Mouse (Mus musculus) forebrain, embryonic 16.5 days (tissue): ENCODE measurements at regions not wholly inside any gene's neighbourhood (a gene's known extent, or its start where the extent isn't known, plus 50 kb on each side); places are given as distances from the start of the nearest gene placed in this dataset.

Experiments
- ATAC-seq: fragments of 200-750 bp; cut with Nextera tagmentation; 2 replicates; pipeline ENCODE4 v1.8.0; 2017; ENCODE audit warnings: mild to moderate bottlenecking, moderate library complexity
- H3K27ac ChIP-seq: fragments of 300-500 bp; sonication (generic); 2 replicates; pipeline ENCODE4 v1.5.1; 2014; ENCODE audit warnings: low read length, control low read depth
- H3K27me3 ChIP-seq: fragments of 300-500 bp; sonication (generic); replicated peaks from 2 replicates; pipeline ENCODE4 v1.6.1; 2014; ENCODE audit warnings: low read length; ENCODE audit not compliant: control insufficient read depth, insufficient read depth
- H3K36me3 ChIP-seq: fragments of 300-500 bp; sonication (generic); 2 replicates; pipeline ENCODE4 v1.6.1; 2014; ENCODE audit not compliant: control insufficient read depth, insufficient read depth
- H3K4me1 ChIP-seq: fragments of 300-500 bp; sonication (generic); replicated peaks from 2 replicates; pipeline ENCODE4 v1.6.1; 2014; ENCODE audit warnings: low read length; ENCODE audit not compliant: control insufficient read depth, insufficient read depth
- H3K4me2 ChIP-seq: fragments of 300-500 bp; sonication (generic); 2 replicates; pipeline ENCODE4 v1.6.1; 2014; ENCODE audit warnings: mild to moderate bottlenecking, low read length, control low read depth
- H3K4me3 ChIP-seq: fragments of 300-500 bp; sonication (generic); replicated peaks from 2 replicates; pipeline ENCODE4 v1.5.1; 2014; ENCODE audit warnings: mild to moderate bottlenecking, low read length, control low read depth
- H3K9ac ChIP-seq: fragments of 300-500 bp; sonication (generic); replicated peaks from 2 replicates; pipeline ENCODE4 v1.6.1; 2014; ENCODE audit warnings: low read depth, low read length, control low read depth
- H3K9me3 ChIP-seq: fragments of 300-500 bp; sonication (generic); 2 replicates; pipeline ENCODE4 v1.6.1; 2016; ENCODE audit warnings: low read length; ENCODE audit not compliant: control insufficient read depth
- whole genome bisulfite sequencing: fragments of 180-500 bp; shearing (Covaris S2); extraction: QIAGEN DNeasy Blood & Tissue Kit; methylation state at CpG from one replicate; pipeline ENCODE4 v1.1.7; 2014; 5-methylcytosine and 5-hydroxymethylcytosine counted together

DNA sequence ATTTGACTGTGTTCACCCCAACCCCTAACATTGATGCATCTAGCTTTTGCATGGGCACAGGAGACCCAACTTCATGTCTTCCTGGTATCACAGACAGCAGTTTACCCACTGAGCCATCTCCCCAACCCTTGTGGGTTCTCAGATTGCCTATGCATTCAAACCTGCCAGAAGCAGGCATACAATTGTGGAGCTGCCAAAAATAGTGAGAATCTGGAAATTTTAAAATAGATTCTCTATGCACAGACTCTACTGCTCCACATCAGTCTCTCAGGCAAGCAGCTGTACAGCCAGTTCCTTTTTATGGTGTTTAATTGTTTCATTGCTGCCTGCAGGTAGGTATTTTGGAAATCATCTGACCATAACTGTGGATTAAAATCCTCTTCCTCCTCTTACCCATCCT, 129.9 kb upstream of the Gls start:
- Histone ChIP-seq H3K27ac (no peak overlapping the region), H3K9ac (no peak overlapping the region), H3K4me3 (no peak overlapping the region), H3K36me3 (no peaks in the 10 kb centered on the region), H3K9me3 (no peaks in the 10 kb centered on the region), H3K4me1 (no peaks in the 10 kb centered on the region), H3K27me3 (no peaks in the 10 kb centered on the region), H3K4me2 (no peak overlapping the region)
- ATAC-seq, result no peak

DNA sequence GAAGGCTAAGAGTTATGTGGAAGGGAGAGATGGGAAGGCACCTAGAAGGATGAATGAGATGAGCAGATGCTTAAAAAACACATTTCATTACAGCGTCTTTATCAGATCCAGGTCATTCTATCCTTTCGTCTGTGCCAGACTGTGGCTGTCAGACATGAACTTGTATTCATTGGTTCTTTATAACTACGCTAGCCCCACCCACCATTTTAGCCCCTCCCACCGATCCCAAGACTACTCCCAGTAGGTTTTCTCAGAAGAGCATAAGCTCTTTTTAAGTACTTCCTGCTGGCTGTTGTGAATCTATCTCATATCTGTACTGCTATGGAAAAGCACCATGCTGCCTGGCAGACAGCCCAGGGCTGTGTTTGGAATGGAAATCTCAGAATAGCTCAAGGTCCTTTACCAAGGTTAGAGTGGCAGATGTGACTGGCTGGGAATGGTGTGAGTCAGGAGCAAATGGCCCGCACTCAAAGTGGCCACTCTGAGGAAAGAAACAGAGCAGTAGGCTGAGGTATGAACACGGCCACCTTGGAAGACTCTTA, 121.1 kb upstream of the Gls start:
- no peaks in the 10 kb centered on the region for H3K36me3 ChIP-seq
- H3K27me3 ChIP-seq, result no peaks in the 10 kb centered on the region
- no peak overlapping the region for H3K4me3 ChIP-seq
- H3K9ac ChIP-seq, result no peak overlapping the region
- 91% methylated on average over 6 of the region's 6 CpGs for WGBS
- H3K4me2 ChIP-seq, result no peak overlapping the region
- H3K4me1 ChIP-seq, result no peaks in the 10 kb centered on the region
- H3K9me3 ChIP-seq, result no peaks in the 10 kb centered on the region
- H3K27ac ChIP-seq, result no peak overlapping the region
- 0 out of 2 replicates have a peak, but pooled peaks have one; percentile 40 for ATAC-seq

DNA sequence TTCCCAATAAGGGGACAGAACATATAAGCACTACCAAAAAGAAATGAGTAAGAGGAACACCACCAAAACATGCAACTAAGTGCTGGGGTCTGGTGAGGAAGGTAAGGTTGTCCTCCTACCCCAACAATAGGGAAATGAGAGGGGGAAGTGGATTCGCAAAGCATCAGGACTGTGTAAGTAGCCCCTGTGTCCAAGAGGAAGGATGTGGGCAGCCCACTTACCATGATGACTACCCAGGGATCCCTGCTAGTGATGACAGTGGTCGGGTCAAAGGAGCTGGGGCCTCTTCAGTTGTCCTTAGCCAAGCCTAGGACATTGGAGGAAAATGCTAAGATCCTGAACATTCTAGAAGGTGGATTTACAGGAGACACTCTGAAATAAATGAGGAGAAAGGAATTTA, 109.1 kb upstream of the Gls start:
- H3K36me3 ChIP-seq, result no peaks in the 10 kb centered on the region
- H3K4me1 ChIP-seq, result no peaks in the 10 kb centered on the region
- no peak overlapping the region for H3K9ac ChIP-seq
- H3K27me3 ChIP-seq, result no peaks in the 10 kb centered on the region
- no peak for ATAC-seq
- no peak overlapping the region for H3K4me2 ChIP-seq
- WGBS, result 94% methylated on average over 2 of the region's 2 CpGs
- H3K4me3 ChIP-seq, result no peak overlapping the region
- H3K9me3 ChIP-seq, result no peaks in the 10 kb centered on the region
- H3K27ac ChIP-seq, result no peak overlapping the region

DNA sequence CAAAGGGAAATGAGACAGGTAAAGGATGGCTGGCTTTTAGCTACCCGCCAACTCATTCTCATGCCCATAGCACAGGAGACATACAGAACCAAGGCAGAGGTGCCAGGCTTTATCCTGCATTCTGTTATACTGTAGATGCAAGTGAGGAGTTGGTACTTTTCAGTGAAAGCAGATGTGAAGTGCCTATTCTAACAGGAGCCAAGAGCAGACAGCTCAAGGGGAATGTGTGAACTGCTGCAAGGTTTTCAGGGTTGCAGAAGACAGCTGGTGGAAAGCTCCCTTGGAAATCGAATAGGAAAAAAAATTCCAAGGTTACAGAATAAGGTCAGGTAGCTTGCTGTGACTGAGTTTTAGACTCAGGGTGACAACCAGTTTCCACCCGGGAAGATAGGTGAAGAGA, 105.7 kb upstream of the Gls start:
- ATAC-seq, result no peak
- H3K4me3 ChIP-seq, result no peak overlapping the region
- H3K4me1 ChIP-seq, result no peaks in the 10 kb centered on the region
- no peak overlapping the region for H3K4me2 ChIP-seq
- H3K27ac ChIP-seq, result no peak overlapping the region
- no peaks in the 10 kb centered on the region for H3K9me3 ChIP-seq
- no peak overlapping the region for H3K9ac ChIP-seq
- no peaks in the 10 kb centered on the region for H3K27me3 ChIP-seq
- 84% methylated on average over 3 of the region's 3 CpGs for WGBS
- no peaks in the 10 kb centered on the region for H3K36me3 ChIP-seq

DNA sequence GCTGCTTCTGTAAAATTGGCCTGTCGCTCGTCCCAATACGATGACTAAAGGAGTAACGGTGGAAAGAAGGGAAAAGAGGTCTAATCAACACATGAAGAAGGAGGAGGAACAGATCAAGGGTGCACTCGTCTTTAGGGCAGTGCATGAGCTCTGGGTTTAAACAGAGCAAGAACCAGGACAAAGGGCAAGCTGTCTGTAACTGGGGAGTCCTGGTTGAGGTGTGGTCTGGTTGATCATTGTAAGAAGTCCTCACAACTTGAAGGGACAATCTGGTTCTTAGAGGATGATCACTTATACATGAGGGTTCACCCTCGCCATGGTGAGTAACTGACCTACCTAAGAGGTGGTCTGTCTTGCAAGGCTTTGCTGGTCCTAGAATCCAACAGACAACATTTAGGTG, 105.2 kb upstream of the Gls start:
- Histone ChIP-seq H3K27me3 (no peaks in the 10 kb centered on the region), H3K9me3 (no peaks in the 10 kb centered on the region), H3K36me3 (no peaks in the 10 kb centered on the region), H3K4me1 (no peaks in the 10 kb centered on the region), H3K4me2 (no peak overlapping the region), H3K27ac (no peak overlapping the region), H3K9ac (no peak overlapping the region), H3K4me3 (no peak overlapping the region)
- ATAC-seq, result no peak
- WGBS, result 90% methylated on average over 6 of the region's 6 CpGs

DNA sequence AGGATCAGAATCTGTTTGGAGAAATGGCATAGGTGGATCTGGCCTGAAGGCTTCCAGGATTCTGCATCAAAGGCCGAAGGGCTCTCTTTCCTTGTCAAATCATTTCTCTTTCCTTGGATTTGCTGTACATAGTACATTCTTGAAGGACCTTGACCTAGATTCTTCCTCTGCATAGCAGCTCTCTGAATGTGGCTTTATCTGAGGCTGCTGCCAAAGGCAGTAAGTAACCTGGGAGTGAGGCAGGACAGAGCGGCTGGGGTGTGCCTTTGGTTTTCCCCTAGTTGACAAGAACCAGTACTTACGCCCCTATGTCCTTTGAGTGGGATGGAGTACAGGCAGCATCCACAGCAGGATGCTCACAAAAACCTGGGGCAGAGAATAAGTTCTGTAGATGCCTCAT, 103.7 kb upstream of the Gls start:
- Histone ChIP-seq H3K36me3 (no peaks in the 10 kb centered on the region), H3K27ac (no peak overlapping the region), H3K4me3 (no peak overlapping the region), H3K9ac (no peak overlapping the region), H3K4me1 (0 out of 2 replicates have a peak, but pooled peaks cover 3% of the 10 kb centered on the region), H3K27me3 (no peaks in the 10 kb centered on the region), H3K9me3 (no peaks in the 10 kb centered on the region), H3K4me2 (no peak overlapping the region)
- ATAC-seq, result no peak
- WGBS, result 96% methylated on average over 3 of the region's 3 CpGs

DNA sequence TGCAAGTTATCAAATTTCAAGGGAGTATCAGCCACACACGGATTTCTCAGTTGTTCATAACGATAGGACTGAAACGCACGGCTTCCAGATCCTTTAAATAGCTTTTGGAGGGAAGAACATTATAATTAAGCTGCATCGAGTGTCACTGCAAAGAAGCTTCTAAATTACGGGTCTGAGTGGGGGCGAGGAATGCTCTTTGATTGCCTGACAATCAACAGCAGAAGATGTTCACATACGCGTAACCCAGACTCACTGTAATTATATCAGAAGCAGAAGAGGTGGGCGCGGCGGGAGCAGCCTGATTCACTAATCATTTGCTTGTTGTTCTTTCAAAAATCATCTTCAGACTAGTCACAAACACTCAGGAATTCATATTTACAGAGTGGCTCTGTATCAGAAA, 99.0 kb upstream of the Gls start:
- Histone ChIP-seq H3K27ac (peak overlapping the region; percentile 50), H3K36me3 (no peaks in the 10 kb centered on the region)
- ATAC-seq, result peak; percentile 88

DNA sequence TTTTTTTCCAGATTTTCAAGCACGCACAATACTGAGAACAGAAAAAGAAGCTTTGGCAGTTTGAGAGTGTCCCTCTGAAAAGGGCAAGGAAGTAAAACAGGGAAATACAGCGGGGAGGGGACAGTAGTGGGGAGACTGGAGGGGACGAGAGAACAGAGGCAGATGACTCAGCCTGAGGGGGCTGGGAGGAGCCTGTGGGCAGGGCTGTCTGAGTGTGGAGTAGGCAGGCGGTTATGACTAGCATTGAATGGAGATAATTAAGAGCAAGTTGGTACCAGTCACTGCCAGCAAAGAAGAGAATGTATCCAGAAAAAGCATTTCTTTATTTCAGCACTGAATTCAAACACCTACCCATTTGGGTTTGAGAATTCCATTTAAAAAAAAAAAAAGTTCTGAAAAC, 98.4 kb upstream of the Gls start:
- WGBS, result 32% methylated on average over 4 of the region's 4 CpGs
- H3K4me2 ChIP-seq, result peak overlapping the region; percentile 32; the same call in 1 of the 2 replicates
- peaks cover 8% of the 10 kb centered on the region for H3K4me1 ChIP-seq
- H3K27me3 ChIP-seq, result no peaks in the 10 kb centered on the region
- H3K36me3 ChIP-seq, result no peaks in the 10 kb centered on the region
- peak; percentile 90 for ATAC-seq
- no peaks in the 10 kb centered on the region for H3K9me3 ChIP-seq
- no peak overlapping the region for H3K9ac ChIP-seq
- peak overlapping the region; percentile 47; the same call in 1 of the 2 replicates for H3K27ac ChIP-seq
- no peak overlapping the region for H3K4me3 ChIP-seq

More for the DNA sequence above, 99.0 kb upstream of the Gls start:
- Histone ChIP-seq H3K4me3 (no peak overlapping the region), H3K4me1 (peaks cover 8% of the 10 kb centered on the region), H3K9ac (no peak overlapping the region), H3K9me3 (no peaks in the 10 kb centered on the region), H3K27me3 (no peaks in the 10 kb centered on the region), H3K4me2 (peak overlapping the region; percentile 32)
- 36% methylated on average over 12 of the region's 12 CpGs for WGBS

DNA sequence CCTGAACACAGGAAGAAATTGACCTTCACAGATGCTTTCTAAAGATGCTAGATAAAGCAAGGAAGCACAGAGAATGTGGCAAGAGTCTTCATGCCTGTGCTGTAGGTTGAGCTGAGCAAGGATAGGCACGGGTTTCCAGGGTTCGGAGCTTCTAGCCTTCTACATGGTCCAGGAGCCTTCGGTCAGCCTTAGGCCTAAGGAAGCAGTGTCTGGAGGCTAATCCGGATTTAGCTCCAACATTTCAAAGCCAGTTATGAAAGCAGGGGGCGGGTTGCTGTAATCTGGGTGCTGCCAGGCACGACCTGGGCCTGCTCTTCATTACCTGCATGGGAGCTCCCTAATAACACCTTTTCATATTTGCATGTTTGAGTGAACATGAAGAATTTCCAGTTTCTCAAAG, 97.5 kb upstream of the Gls start:
- Histone ChIP-seq H3K27ac (no peak overlapping the region), H3K4me3 (no peak overlapping the region), H3K9me3 (no peaks in the 10 kb centered on the region), H3K4me2 (no peak overlapping the region), H3K4me1 (peaks cover 8% of the 10 kb centered on the region), H3K27me3 (no peaks in the 10 kb centered on the region), H3K9ac (no peak overlapping the region), H3K36me3 (no peaks in the 10 kb centered on the region)
- 74% methylated on average over 6 of the region's 6 CpGs for whole genome bisulfite sequencing
- no peak for ATAC-seq

DNA sequence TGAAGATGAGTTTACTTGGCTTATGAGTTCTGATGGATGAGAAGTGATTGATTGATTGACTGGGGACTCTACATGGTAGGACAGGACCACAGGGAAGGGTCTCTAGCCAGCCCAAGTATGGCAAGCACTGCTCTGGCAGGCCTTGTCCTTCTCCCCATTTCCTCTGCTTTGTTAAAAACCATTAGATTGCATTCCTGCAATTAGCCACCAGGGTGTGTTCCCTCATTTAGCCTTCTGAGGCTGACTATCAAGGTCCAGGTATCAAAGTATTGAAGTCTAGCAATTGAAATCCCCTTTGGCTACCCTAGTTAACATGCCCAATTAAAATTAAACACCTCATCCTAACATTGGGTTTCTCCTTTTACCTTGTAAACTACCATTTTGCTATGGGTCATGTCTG, 95.5 kb upstream of the Gls start:
- H3K4me3 ChIP-seq, result no peak overlapping the region
- no peaks in the 10 kb centered on the region for H3K36me3 ChIP-seq
- H3K9me3 ChIP-seq, result no peaks in the 10 kb centered on the region
- H3K4me1 ChIP-seq, result peaks cover 8% of the 10 kb centered on the region
- H3K27me3 ChIP-seq, result no peaks in the 10 kb centered on the region
- no peak overlapping the region for H3K4me2 ChIP-seq
- ATAC-seq, result no peak
- H3K9ac ChIP-seq, result no peak overlapping the region
- no peak overlapping the region for H3K27ac ChIP-seq
